Mouse (Mus musculus): ENCODE data around the gene Serpinb9. TPM values are rescaled to one million over a fixed set of nuclear protein-coding genes. Genes with fewer than 3 reads are reported as not detected.
"Not testable (repeated sequence)": the region's sequence is repeated elsewhere in the genome, so short reads cannot be mapped to it uniquely, and the experiment has no call there.

Serpinb9 gene
- polyA plus RNA-seq (2012; rRNA removed) = 19.2 and 19.5 TPM in 2 replicates

- DNase-seq (ENCODE audit: low spot score) = no peak
Measured at GRCm38 (mm10) chr13:33002950-33003349, at the start of gene Serpinb9. Gene Serpinb9 (plus strand): TSS chr13:33003250.

- DNase-seq (ENCODE audit: low spot score) = no peak
Measured at GRCm38 (mm10) chr13:32956537-32956936, 46.5 kb upstream of the Serpinb9 start.

- DNase-seq (ENCODE audit: low spot score) = no peak
Measured at GRCm38 (mm10) chr13:32957917-32958316, 45.1 kb upstream of the Serpinb9 start.

GRCm38 (mm10) chr13:32958521-32958920, 44.5 kb upstream of the Serpinb9 start:
- DNase-seq (ENCODE audit: low spot score) = not testable (repeated sequence)

- DNase-seq (ENCODE audit: low spot score) = no peak
Measured at GRCm38 (mm10) chr13:32963990-32964753, 38.9 kb upstream of the Serpinb9 start.

- DNase-seq (ENCODE audit: low spot score) = peak; percentile 32
Measured at GRCm38 (mm10) chr13:32964989-32965811, 37.9 kb upstream of the Serpinb9 start, which contains the start of gene Serpinb6b. Gene Serpinb6b (plus strand): TSS chr13:32965209.

- DNase-seq (ENCODE audit: low spot score) = no peak
Measured at GRCm38 (mm10) chr13:32966116-32966515, 36.9 kb upstream of the Serpinb9 start.

GRCm38 (mm10) chr13:32967233-32967632, 35.8 kb upstream of the Serpinb9 start:
- DNase-seq (ENCODE audit: low spot score) = no peak

- no peak for DNase-seq (ENCODE audit: low spot score)
Measured at GRCm38 (mm10) chr13:32968353-32968984, 34.6 kb upstream of the Serpinb9 start.

GRCm38 (mm10) chr13:32968996-32969640, 33.9 kb upstream of the Serpinb9 start:
- DNase-seq (ENCODE audit: low spot score) = no peak

- no peak for DNase-seq (ENCODE audit: low spot score)
Measured at GRCm38 (mm10) chr13:32969641-32970040, 33.4 kb upstream of the Serpinb9 start.

- no peak for DNase-seq (ENCODE audit: low spot score)
Measured at GRCm38 (mm10) chr13:32970776-32971175, 32.3 kb upstream of the Serpinb9 start.

- no peak for DNase-seq (ENCODE audit: low spot score)
Measured at GRCm38 (mm10) chr13:32974268-32974667, 28.8 kb upstream of the Serpinb9 start.

- DNase-seq (ENCODE audit: low spot score) = no peak
Measured at GRCm38 (mm10) chr13:32974889-32975460, 28.1 kb upstream of the Serpinb9 start.

GRCm38 (mm10) chr13:32975710-32976109, 27.3 kb upstream of the Serpinb9 start:
- DNase-seq (ENCODE audit: low spot score) = no peak

- no peak for DNase-seq (ENCODE audit: low spot score)
Measured at GRCm38 (mm10) chr13:32982556-32983042, 20.5 kb upstream of the Serpinb9 start.

GRCm38 (mm10) chr13:32986256-32986655, 16.8 kb upstream of the Serpinb9 start:
- no peak for DNase-seq (ENCODE audit: low spot score)

GRCm38 (mm10) chr13:32993152-32993893, 9.7 kb upstream of the Serpinb9 start:
- DNase-seq (ENCODE audit: low spot score) = no peak

- no peak for DNase-seq (ENCODE audit: low spot score)
Measured at GRCm38 (mm10) chr13:32993894-32994242, 9.2 kb upstream of the Serpinb9 start.

- no peak for DNase-seq (ENCODE audit: low spot score)
Measured at GRCm38 (mm10) chr13:32995051-32995450, 8.0 kb upstream of the Serpinb9 start.

- DNase-seq (ENCODE audit: low spot score) = no peak
Measured at GRCm38 (mm10) chr13:33001341-33001740, 1.7 kb upstream of the Serpinb9 start.
